Mouse (Mus musculus) erythroblast, embryonic 14.5 days (primary cell): Measurements from ENCODE around the gene Pxk. TPM values are rescaled to one million over a fixed set of nuclear protein-coding genes. Genes with fewer than 3 reads are reported as not detected.
"Not testable (repeated sequence)": the region's sequence is repeated elsewhere in the genome, so short reads cannot be mapped to it uniquely, and the experiment has no call there.

Source experiments
- H3K27me3 ChIP-seq: 2 replicates; pipeline ENCODE4 v1.6.1; 2012; ENCODE audit warnings: inconsistent platforms; ENCODE audit not compliant: control insufficient read depth
- H3K36me3 ChIP-seq: 2 replicates; pipeline ENCODE4 v1.6.1; 2012; ENCODE audit warnings: mild to moderate bottlenecking, inconsistent platforms; ENCODE audit not compliant: control insufficient read depth
- H3K4me1 ChIP-seq: 2 replicates; pipeline ENCODE4 v1.6.1; 2012; ENCODE audit warnings: inconsistent platforms; ENCODE audit not compliant: control insufficient read depth
- H3K4me3 ChIP-seq: replicated peaks from 2 replicates; pipeline ENCODE3; 2012; ENCODE audit warnings: moderate library complexity, mild to moderate bottlenecking, inconsistent platforms
- H3K9me3 ChIP-seq: 2 replicates; pipeline ENCODE4 v1.6.1; 2012; ENCODE audit warnings: low read length, inconsistent platforms, mixed read lengths; ENCODE audit not compliant: control insufficient read depth
- GATA1 ChIP-seq: IDR thresholded peaks from 2 replicates; pipeline ENCODE4 v1.6.1; 2012; ENCODE audit warnings: low read length, inconsistent platforms, mixed read lengths
- TAL1 ChIP-seq: IDR thresholded peaks from 3 replicates; pipeline ENCODE4 v1.6.1; 2012; ENCODE audit warnings: low read length, inconsistent platforms, mixed read lengths
- polyA plus RNA-seq: library from polyadenylated mRNA; stranded (reverse); fragments of >175 nt; gene quantifications from 2 replicates; pipeline ENCODE4 v1.2.3, GENCODE M21; 2012

Pxk gene
- polyA plus RNA-seq, 1 experiment, result 0.14 TPM

DNA sequence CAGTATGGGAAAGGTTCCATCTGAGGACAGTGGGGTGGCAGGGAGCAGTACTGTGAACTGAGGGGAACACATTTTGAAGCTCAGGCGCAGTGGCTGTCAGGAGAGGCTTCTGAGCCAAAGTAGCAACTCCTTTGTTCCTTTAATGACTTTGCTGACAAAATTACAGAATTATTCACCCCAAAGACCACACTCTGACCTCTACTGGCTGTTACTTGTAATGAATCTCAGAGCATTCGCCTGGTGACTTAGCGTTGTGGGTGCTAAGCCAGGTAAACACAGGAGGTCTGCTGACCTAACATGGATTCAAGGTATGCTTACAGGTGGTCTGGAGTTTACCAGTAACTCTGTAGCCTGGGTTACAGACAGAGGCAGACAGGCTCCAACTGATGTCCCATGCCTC is 58.9 kb downstream of the Pxk start:
- Histone ChIP-seq H3K27me3 (no peaks in the 10 kb centered on the region), H3K4me1 (no peaks in the 10 kb centered on the region), H3K36me3 (peaks cover 23% of the 10 kb centered on the region), H3K4me3 (no peak overlapping the region), H3K9me3 (no peaks in the 10 kb centered on the region)
- TF ChIP-seq TAL1 (no peak), GATA1 (no peak)

DNA sequence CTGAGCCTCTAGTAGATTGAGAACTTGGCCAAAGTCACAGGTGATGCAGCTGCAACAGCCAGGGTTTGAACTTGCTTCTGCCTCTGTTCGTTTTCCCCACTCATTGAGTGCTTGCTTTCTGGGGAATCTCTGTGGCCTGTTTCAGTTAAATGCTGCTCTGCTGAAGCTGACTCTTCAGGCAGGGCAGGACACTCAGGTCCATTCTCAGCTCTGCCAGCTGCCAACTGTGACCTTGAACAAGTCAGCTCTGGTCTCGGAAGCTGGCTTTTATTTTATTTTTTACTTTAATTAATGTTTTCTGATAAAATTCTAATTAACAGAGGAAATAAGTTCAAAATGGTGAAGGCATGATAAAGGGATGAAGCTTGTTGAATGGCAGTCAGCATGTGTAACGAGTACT is 60.7 kb downstream of the Pxk start:
- Histone ChIP-seq H3K9me3 (no peaks in the 10 kb centered on the region), H3K4me3 (no peak overlapping the region)

DNA sequence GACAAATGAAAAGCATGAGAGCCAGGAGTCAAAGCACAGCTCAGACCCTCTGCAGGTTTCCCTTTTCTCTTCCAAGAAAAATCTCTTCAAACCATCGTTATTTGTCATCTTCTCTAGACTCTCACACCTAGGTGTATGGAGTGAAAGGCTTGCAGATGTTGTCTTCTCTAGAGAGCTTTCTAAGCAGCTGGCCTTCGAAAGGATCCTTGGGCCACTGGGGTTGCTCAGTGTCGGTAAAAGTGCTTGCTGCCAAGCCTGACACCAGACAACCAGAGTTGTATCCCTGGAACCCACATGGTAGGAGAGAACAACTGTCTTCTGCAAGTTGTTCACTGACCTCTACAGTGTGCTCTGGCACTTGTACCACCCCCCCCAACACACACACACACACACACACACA is 61.1 kb downstream of the Pxk start:
- TF ChIP-seq TAL1 (no peak), GATA1 (no peak)
- Histone ChIP-seq H3K9me3 (no peaks in the 10 kb centered on the region), H3K4me1 (no peaks in the 10 kb centered on the region), H3K36me3 (peaks cover 33% of the 10 kb centered on the region), H3K27me3 (no peaks in the 10 kb centered on the region), H3K4me3 (no peak overlapping the region)

More for the DNA sequence above, 60.7 kb downstream of the Pxk start:
- no peak for TF ChIP-seq GATA1
- TF ChIP-seq TAL1, result no peak
- Histone ChIP-seq H3K36me3 (peaks cover 29% of the 10 kb centered on the region), H3K27me3 (no peaks in the 10 kb centered on the region), H3K4me1 (no peaks in the 10 kb centered on the region)

- H3K4me1 ChIP-seq, result no peaks in the 10 kb centered on the region
- H3K4me3 ChIP-seq, result no peak overlapping the region
- H3K36me3 ChIP-seq, result peaks cover 58% of the 10 kb centered on the region
- no peaks in the 10 kb centered on the region for H3K9me3 ChIP-seq
- H3K27me3 ChIP-seq, result no peaks in the 10 kb centered on the region
- TF ChIP-seq TAL1 (no peak), GATA1 (no peak)
These were observed 63.8 kb downstream of the Pxk start for GRCm38 (mm10) chr14:8161777-8162176.

- no peaks in the 10 kb centered on the region for H3K9me3 ChIP-seq
- no peaks in the 10 kb centered on the region for H3K4me1 ChIP-seq
- H3K4me3 ChIP-seq, result no peak overlapping the region
- peaks cover 85% of the 10 kb centered on the region for H3K36me3 ChIP-seq
- no peaks in the 10 kb centered on the region for H3K27me3 ChIP-seq
- TF ChIP-seq TAL1, result no peak
- no peak for TF ChIP-seq GATA1
These were observed 66.5 kb downstream of the Pxk start for GRCm38 (mm10) chr14:8164463-8164862.

GRCm38 (mm10) chr14:8172507-8173410 is 74.7 kb downstream of the Pxk start, which contains the start of gene Pdhb:
TSS of gene Pdhb (minus strand) at chr14:8173025.
- Histone ChIP-seq H3K27me3 (no peaks in the 10 kb centered on the region), H3K4me3 (peak within 1 kb of the TSS; percentile 99), H3K4me1 (peaks cover 28% of the 10 kb centered on the region), H3K9me3 (no peaks in the 10 kb centered on the region), H3K36me3 (peaks cover 38% of the 10 kb centered on the region)
- TF ChIP-seq TAL1 (0 out of 3 replicates have a peak, but pooled peaks have one; percentile 18), GATA1 (peak; percentile 56; the same call in 1 of the 2 replicates)

DNA sequence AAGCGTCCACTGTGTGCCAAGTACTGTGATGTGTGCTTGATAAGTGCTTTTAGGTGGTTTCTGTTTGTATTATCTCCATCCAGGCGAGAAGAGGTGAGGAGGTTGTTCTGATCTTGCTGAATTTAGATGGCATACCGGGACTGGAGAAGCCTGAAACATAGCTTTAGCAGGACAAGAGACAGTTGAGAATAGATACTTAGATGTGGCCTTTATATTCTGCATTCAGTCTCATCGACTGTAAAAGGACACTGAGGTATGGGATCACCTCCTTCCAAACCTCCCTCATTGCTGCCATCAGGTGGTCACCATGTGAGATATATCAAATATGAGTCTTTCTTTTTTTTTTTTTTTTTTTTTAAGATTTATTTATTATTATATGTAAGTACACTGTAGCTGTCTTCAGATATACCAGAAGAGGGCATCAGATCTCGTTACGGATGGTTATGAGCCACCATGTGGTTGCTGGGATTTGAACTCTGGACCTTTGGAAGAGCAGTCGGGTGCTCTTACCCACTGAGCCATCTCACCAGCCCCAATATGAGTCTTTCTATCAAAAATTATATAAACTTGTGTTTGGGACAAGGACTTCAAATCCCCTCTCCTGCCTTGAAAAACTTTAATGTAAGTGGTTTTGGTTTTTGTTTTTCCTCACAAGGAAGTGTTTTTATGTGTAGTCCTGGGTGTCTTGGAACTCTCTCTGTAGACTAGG is 75.7 kb downstream of the Pxk start:
- H3K27me3 ChIP-seq, H3K9me3 ChIP-seq: not testable (repeated sequence)
- Histone ChIP-seq H3K36me3 (peaks cover 29% of the 10 kb centered on the region), H3K4me3 (peak overlapping the region; percentile 99), H3K4me1 (peaks cover 28% of the 10 kb centered on the region)

DNA sequence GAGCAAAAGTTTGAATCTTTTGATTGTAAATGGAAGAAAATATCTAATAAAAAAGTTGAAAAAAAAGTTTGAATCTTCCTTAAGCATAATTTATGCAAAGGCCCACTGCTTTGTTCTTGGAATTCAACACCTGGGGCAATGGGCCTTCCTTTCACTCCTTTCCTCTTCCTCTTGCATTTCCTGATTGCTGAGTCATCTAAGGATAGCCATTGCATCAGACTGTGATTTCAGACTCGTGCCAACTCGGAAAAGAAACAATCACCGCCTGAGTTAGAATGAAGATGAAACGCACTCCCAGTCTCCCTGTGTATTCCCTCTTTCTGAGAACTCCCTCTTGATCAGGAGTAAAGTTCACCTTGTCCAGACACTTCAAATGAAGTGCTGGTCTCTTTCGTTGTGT is 76.6 kb downstream of the Pxk start:
- no peak overlapping the region for H3K4me3 ChIP-seq
- no peak for TF ChIP-seq GATA1

DNA sequence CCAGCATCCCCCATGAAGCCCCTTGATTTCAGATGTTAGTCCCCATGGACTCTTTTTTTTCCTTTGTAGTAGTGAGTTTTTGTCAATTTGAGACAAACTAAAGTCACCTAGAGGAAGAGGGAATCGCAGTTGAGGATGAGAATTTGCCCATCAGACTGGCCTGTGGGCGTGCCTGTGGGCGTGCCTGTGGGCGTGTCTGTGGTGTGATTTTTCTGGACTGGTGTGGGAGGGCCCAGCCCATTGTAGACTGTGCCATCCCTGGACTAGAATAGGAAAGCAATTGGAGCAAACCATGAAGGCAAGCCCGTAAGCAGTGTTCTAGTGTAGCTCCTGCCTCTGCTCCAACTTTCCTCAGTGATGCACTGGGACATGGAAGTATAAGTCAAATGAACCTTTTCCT is 78.2 kb downstream of the Pxk start:
- Histone ChIP-seq H3K36me3 (peaks cover 3% of the 10 kb centered on the region), H3K9me3 (no peaks in the 10 kb centered on the region), H3K4me1 (peaks cover 31% of the 10 kb centered on the region), H3K27me3 (no peaks in the 10 kb centered on the region), H3K4me3 (no peak overlapping the region)
- TF ChIP-seq TAL1 (no peak), GATA1 (no peak)

More for the DNA sequence above, 76.6 kb downstream of the Pxk start:
- Histone ChIP-seq H3K4me1 (peaks cover 28% of the 10 kb centered on the region), H3K36me3 (peaks cover 19% of the 10 kb centered on the region), H3K9me3 (no peaks in the 10 kb centered on the region), H3K27me3 (no peaks in the 10 kb centered on the region)
